Mouse (Mus musculus): Measurements from ENCODE around the gene Abca13.

DNA sequence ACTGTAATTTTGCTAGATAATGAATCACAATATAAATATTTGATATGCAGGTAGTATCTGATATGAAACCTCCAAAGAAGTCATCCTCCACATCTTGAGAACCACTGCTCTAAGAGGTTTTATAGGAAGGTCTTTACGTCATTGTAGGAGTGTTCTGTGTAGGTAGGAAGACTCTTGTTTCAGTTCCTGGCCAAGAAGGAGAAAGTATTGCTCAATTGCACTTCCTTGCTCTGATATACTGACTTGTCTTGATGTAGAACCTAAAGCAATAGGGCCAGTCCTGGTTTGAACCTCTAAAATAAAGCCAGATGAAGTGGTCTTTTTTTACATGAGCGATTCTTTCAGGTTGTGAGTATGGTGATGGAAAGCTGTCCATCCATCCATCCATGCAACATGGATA, 431.1 kb downstream of the Abca13 start:
- TF ChIP-seq CTCF (IDR thresholded peaks at IDR 0.05; ENCODE audit: low read depth, low read length) (no peak), GATA1 (IDR thresholded peaks at IDR 0.05; ENCODE audit: borderline replicate concordance, low read length) (no peak), TAL1 (conservative IDR thresholded peaks at IDR 0.05; ENCODE audit: low read depth, low read length) (no peak), POLR2AphosphoS5 (IDR thresholded peaks at IDR 0.05; ENCODE audit: insufficient replicate concordance, low read depth, low read length) (no peak), GATA2 (IDR thresholded peaks at IDR 0.05; ENCODE audit: borderline replicate concordance, low read depth, low read length) (no peak)

Data from G1E (cell line).